Mouse (Mus musculus): ENCODE measurements at regions not wholly inside any gene's neighbourhood (a gene's known extent, or its start where the extent isn't known, plus 50 kb on each side); places are given as distances from the start of the nearest gene placed in this dataset.

- WGBS = 14% methylated on average over 3 of the region's 3 CpGs
- peak; percentile 68; the same call in 1 of the 2 replicates for ATAC-seq (ENCODE audit: insufficient number of reproducible peaks, low FRiP score, low TSS enrichment, low read depth)
- no peak overlapping the region for H3K9ac ChIP-seq (ENCODE audit: low read length)
Measured at GRCm38 (mm10) chr5:9954652-9955051, 229.7 kb upstream of the Grm3 start.

GRCm38 (mm10) chr5:9938746-9939145 is 213.8 kb upstream of the Grm3 start:
- 81% methylated on average over 2 of the region's 2 CpGs for WGBS
- no peak overlapping the region for H3K4me3 ChIP-seq (ENCODE audit: low read depth, low read length)
- H3K27me3 ChIP-seq (ENCODE audit: control insufficient read depth, insufficient read depth, low read length) = no peaks in the 10 kb centered on the region
- ATAC-seq (ENCODE audit: insufficient number of reproducible peaks, low FRiP score, low TSS enrichment, low read depth) (no peak), DNase-seq (ENCODE audit: low spot score) (no peak)
- H3K4me1 ChIP-seq (ENCODE audit: control insufficient read depth, insufficient read depth, low read length) = no peaks in the 10 kb centered on the region
- H3K9ac ChIP-seq (ENCODE audit: low read length) = no peak overlapping the region
- H3K27ac ChIP-seq (replicated peaks; ENCODE audit: low read depth, low read length) = no peak overlapping the region
- no peaks in the 10 kb centered on the region for H3K9me3 ChIP-seq (ENCODE audit: control insufficient read depth, low read length)
- no peak overlapping the region for H3K4me2 ChIP-seq (ENCODE audit: low read depth, severe bottlenecking)
- H3K36me3 ChIP-seq (ENCODE audit: control insufficient read depth, insufficient read depth, low read length) = no peaks in the 10 kb centered on the region

More at GRCm38 (mm10) chr5:9954652-9955051, 229.7 kb upstream of the Grm3 start:
- Histone ChIP-seq H3K9me3 (ENCODE audit: control insufficient read depth, low read length) (no peaks in the 10 kb centered on the region), H3K36me3 (ENCODE audit: control insufficient read depth, insufficient read depth, low read length) (no peaks in the 10 kb centered on the region), H3K27me3 (ENCODE audit: control insufficient read depth, insufficient read depth, low read length) (no peaks in the 10 kb centered on the region), H3K4me3 (ENCODE audit: low read depth, low read length) (no peak overlapping the region), H3K27ac (replicated peaks; ENCODE audit: low read depth, low read length) (no peak overlapping the region), H3K4me2 (ENCODE audit: low read depth, severe bottlenecking) (no peak overlapping the region), H3K4me1 (ENCODE audit: control insufficient read depth, insufficient read depth, low read length) (no peaks in the 10 kb centered on the region)
- peak; percentile 61 for DNase-seq (ENCODE audit: low spot score)

GRCm38 (mm10) chr5:9912936-9913335 is 188.0 kb upstream of the Grm3 start:
- Histone ChIP-seq H3K36me3 (ENCODE audit: control insufficient read depth, insufficient read depth, low read length) (no peaks in the 10 kb centered on the region), H3K4me1 (ENCODE audit: control insufficient read depth, insufficient read depth, low read length) (no peaks in the 10 kb centered on the region), H3K4me2 (ENCODE audit: low read depth, severe bottlenecking) (no peak overlapping the region), H3K4me3 (ENCODE audit: low read depth, low read length) (no peak overlapping the region), H3K9me3 (ENCODE audit: control insufficient read depth, low read length) (no peaks in the 10 kb centered on the region), H3K27me3 (ENCODE audit: control insufficient read depth, insufficient read depth, low read length) (no peaks in the 10 kb centered on the region), H3K27ac (replicated peaks; ENCODE audit: low read depth, low read length) (no peak overlapping the region), H3K9ac (ENCODE audit: low read length) (no peak overlapping the region)
- WGBS = 81% methylated on average over 3 of the region's 3 CpGs
- ATAC-seq (ENCODE audit: insufficient number of reproducible peaks, low FRiP score, low TSS enrichment, low read depth) (no peak), DNase-seq (ENCODE audit: low spot score) (no peak)

DNA sequence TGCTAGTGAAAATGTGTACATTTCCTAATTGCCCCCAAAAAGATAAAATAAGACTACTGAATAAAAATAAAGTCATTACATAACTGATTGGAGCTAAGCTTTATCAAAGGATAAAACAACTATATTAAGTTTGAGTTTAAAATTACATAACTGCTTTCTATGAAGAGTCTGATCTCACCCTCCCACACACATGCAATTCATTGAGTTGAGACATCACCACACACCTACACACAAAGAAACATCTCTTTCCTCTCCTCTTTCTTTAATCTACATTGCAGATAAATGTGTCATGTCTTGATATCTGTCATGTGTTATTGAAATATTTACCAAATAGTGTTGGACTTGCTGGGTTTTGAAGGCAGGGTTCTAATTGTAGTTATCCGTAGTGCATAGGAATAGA is 186.8 kb upstream of the Grm3 start:
- Histone ChIP-seq H3K9ac (ENCODE audit: low read length) (no peak overlapping the region), H3K4me1 (ENCODE audit: control insufficient read depth, insufficient read depth, low read length) (no peaks in the 10 kb centered on the region), H3K9me3 (ENCODE audit: control insufficient read depth, low read length) (no peaks in the 10 kb centered on the region), H3K27me3 (ENCODE audit: control insufficient read depth, insufficient read depth, low read length) (no peaks in the 10 kb centered on the region), H3K4me3 (ENCODE audit: low read depth, low read length) (no peak overlapping the region), H3K27ac (replicated peaks; ENCODE audit: low read depth, low read length) (no peak overlapping the region), H3K4me2 (ENCODE audit: low read depth, severe bottlenecking) (no peak overlapping the region), H3K36me3 (ENCODE audit: control insufficient read depth, insufficient read depth, low read length) (no peaks in the 10 kb centered on the region)
- WGBS = 93% methylated on average over 1 of the region's 1 CpGs
- DNase-seq (ENCODE audit: low spot score) (no peak), ATAC-seq (ENCODE audit: insufficient number of reproducible peaks, low FRiP score, low TSS enrichment, low read depth) (no peak)

DNA sequence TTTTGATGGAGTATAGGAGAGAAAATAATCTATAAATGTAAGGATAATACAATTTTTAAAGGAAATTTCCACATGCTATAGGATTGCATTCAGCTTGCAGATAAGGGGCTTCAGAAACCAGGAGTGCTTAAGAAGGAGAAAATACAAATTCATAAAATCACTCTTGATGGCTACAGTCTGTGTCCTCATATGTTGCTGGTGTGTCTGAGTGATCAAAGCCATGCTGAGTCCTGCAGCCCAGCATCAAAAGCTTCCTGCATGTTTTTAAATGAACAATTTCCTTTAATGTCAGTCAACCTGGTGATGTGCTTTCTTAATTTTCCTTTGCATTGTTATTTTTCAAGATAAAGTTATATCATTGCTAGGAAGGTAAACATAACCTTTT is 186.1 kb upstream of the Grm3 start:
- H3K4me2 ChIP-seq (ENCODE audit: low read depth, severe bottlenecking) = no peak overlapping the region
- H3K4me3 ChIP-seq (ENCODE audit: low read depth, low read length) = no peak overlapping the region
- H3K4me1 ChIP-seq (ENCODE audit: control insufficient read depth, insufficient read depth, low read length) = no peaks in the 10 kb centered on the region
- H3K27ac ChIP-seq (replicated peaks; ENCODE audit: low read depth, low read length) = no peak overlapping the region
- no peak for ATAC-seq (ENCODE audit: insufficient number of reproducible peaks, low FRiP score, low TSS enrichment, low read depth)
- DNase-seq (ENCODE audit: low spot score) = no peak
- no peaks in the 10 kb centered on the region for H3K27me3 ChIP-seq (ENCODE audit: control insufficient read depth, insufficient read depth, low read length)
- no peak overlapping the region for H3K9ac ChIP-seq (ENCODE audit: low read length)
- no peaks in the 10 kb centered on the region for H3K9me3 ChIP-seq (ENCODE audit: control insufficient read depth, low read length)
- H3K36me3 ChIP-seq (ENCODE audit: control insufficient read depth, insufficient read depth, low read length) = no peaks in the 10 kb centered on the region

- no peak overlapping the region for H3K9ac ChIP-seq (ENCODE audit: low read length)
- no peaks in the 10 kb centered on the region for H3K4me1 ChIP-seq (ENCODE audit: control insufficient read depth, insufficient read depth, low read length)
- ATAC-seq (ENCODE audit: insufficient number of reproducible peaks, low FRiP score, low TSS enrichment, low read depth) (no peak), DNase-seq (ENCODE audit: low spot score) (no peak)
- 88% methylated on average over 1 of the region's 1 CpGs for WGBS
- H3K9me3 ChIP-seq (ENCODE audit: control insufficient read depth, low read length) = no peaks in the 10 kb centered on the region
- no peak overlapping the region for H3K4me3 ChIP-seq (ENCODE audit: low read depth, low read length)
- H3K27me3 ChIP-seq (ENCODE audit: control insufficient read depth, insufficient read depth, low read length) = no peaks in the 10 kb centered on the region
- no peak overlapping the region for H3K4me2 ChIP-seq (ENCODE audit: low read depth, severe bottlenecking)
- H3K36me3 ChIP-seq (ENCODE audit: control insufficient read depth, insufficient read depth, low read length) = no peaks in the 10 kb centered on the region
- no peak overlapping the region for H3K27ac ChIP-seq (replicated peaks; ENCODE audit: low read depth, low read length)
Measured at GRCm38 (mm10) chr5:9910452-9911088, 185.6 kb upstream of the Grm3 start.

DNA sequence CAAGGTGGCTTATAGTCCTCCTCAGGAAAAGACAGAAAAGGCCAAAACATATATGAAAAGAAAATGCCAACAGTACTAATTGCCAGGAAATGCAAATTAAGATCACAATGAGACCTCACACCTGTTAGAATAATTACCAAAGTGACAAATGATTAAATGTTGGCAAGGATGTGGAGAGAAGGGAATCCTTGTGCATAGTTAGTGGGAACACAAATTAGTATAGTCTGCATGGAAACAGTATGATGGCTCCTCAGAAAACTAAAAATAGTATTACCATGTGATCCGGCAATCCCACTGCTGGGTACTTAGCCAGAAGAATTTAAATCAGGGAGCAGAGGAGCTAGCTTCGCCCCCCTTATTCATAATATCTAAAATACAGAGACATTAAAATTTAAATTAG is 170.3 kb upstream of the Grm3 start:
- Histone ChIP-seq H3K27ac (replicated peaks; ENCODE audit: low read depth, low read length) (no peak overlapping the region), H3K9ac (ENCODE audit: low read length) (no peak overlapping the region), H3K4me3 (ENCODE audit: low read depth, low read length) (no peak overlapping the region), H3K4me1 (ENCODE audit: control insufficient read depth, insufficient read depth, low read length) (no peaks in the 10 kb centered on the region), H3K9me3 (ENCODE audit: control insufficient read depth, low read length) (no peaks in the 10 kb centered on the region), H3K36me3 (ENCODE audit: control insufficient read depth, insufficient read depth, low read length) (no peaks in the 10 kb centered on the region), H3K4me2 (ENCODE audit: low read depth, severe bottlenecking) (no peak overlapping the region), H3K27me3 (ENCODE audit: control insufficient read depth, insufficient read depth, low read length) (no peaks in the 10 kb centered on the region)
- 88% methylated on average over 2 of the region's 2 CpGs for WGBS
- no peak for ATAC-seq (ENCODE audit: insufficient number of reproducible peaks, low FRiP score, low TSS enrichment, low read depth)
- DNase-seq (ENCODE audit: low spot score) = no peak

GRCm38 (mm10) chr5:9878063-9878462 is 153.1 kb upstream of the Grm3 start:
- H3K4me2 ChIP-seq (ENCODE audit: low read depth, severe bottlenecking) = no peak overlapping the region
- H3K9ac ChIP-seq (ENCODE audit: low read length) = no peak overlapping the region
- H3K36me3 ChIP-seq (ENCODE audit: control insufficient read depth, insufficient read depth, low read length) = no peaks in the 10 kb centered on the region
- H3K4me1 ChIP-seq (ENCODE audit: control insufficient read depth, insufficient read depth, low read length) = no peaks in the 10 kb centered on the region
- 53% methylated on average over 1 of the region's 1 CpGs for WGBS
- no peaks in the 10 kb centered on the region for H3K9me3 ChIP-seq (ENCODE audit: control insufficient read depth, low read length)
- ATAC-seq (ENCODE audit: insufficient number of reproducible peaks, low FRiP score, low TSS enrichment, low read depth) (no peak), DNase-seq (ENCODE audit: low spot score) (no peak)
- no peak overlapping the region for H3K27ac ChIP-seq (replicated peaks; ENCODE audit: low read depth, low read length)
- no peaks in the 10 kb centered on the region for H3K27me3 ChIP-seq (ENCODE audit: control insufficient read depth, insufficient read depth, low read length)
- no peak overlapping the region for H3K4me3 ChIP-seq (ENCODE audit: low read depth, low read length)

GRCm38 (mm10) chr5:9869091-9869490 is 144.1 kb upstream of the Grm3 start:
- H3K4me2 ChIP-seq (ENCODE audit: low read depth, severe bottlenecking) = no peak overlapping the region
- WGBS = 92% methylated on average over 4 of the region's 4 CpGs
- H3K4me3 ChIP-seq (ENCODE audit: low read depth, low read length) = no peak overlapping the region

More at GRCm38 (mm10) chr5:9869091-9869490, 144.1 kb upstream of the Grm3 start:
- H3K27ac ChIP-seq (replicated peaks; ENCODE audit: low read depth, low read length) = no peak overlapping the region
- DNase-seq (ENCODE audit: low spot score) (no peak), ATAC-seq (ENCODE audit: insufficient number of reproducible peaks, low FRiP score, low TSS enrichment, low read depth) (no peak)
- H3K36me3 ChIP-seq (ENCODE audit: control insufficient read depth, insufficient read depth, low read length) = no peaks in the 10 kb centered on the region
- no peak overlapping the region for H3K9ac ChIP-seq (ENCODE audit: low read length)
- no peaks in the 10 kb centered on the region for H3K27me3 ChIP-seq (ENCODE audit: control insufficient read depth, insufficient read depth, low read length)
- no peaks in the 10 kb centered on the region for H3K4me1 ChIP-seq (ENCODE audit: control insufficient read depth, insufficient read depth, low read length)
- H3K9me3 ChIP-seq (ENCODE audit: control insufficient read depth, low read length) = no peaks in the 10 kb centered on the region
